Mouse (Mus musculus) cerebellum, adult 2 months (tissue): ENCODE results near the gene Ddx60. TPM values are rescaled to one million over a fixed set of nuclear protein-coding genes. Genes with fewer than 3 reads are reported as not detected.

ENCODE experiments used
- DNase-seq, 2 experiments: peaks; one replicate each; pipeline ENCODE4 v3.0.0; 2021
- H3K27ac ChIP-seq: fragments of 200-500 bp; 2 replicates; pipeline ENCODE4 v1.5.1; 2012; ENCODE audit warnings: low read length, control low read depth, inconsistent platforms; ENCODE audit not compliant: insufficient read depth
- H3K27me3 ChIP-seq: fragments of 200-500 bp; 2 replicates; pipeline ENCODE4 v1.6.1; 2012; ENCODE audit warnings: inconsistent platforms, mild to moderate bottlenecking, low read length, moderate library complexity; ENCODE audit not compliant: control insufficient read depth, insufficient read depth
- H3K4me1 ChIP-seq: fragments of 200-500 bp; 2 replicates; pipeline ENCODE4 v1.6.1; 2011; ENCODE audit warnings: low read length; ENCODE audit not compliant: control insufficient read depth, insufficient read depth
- H3K4me3 ChIP-seq: fragments of 200-500 bp; replicated peaks from 2 replicates; pipeline ENCODE3; 2011; ENCODE audit warnings: mild to moderate bottlenecking, low read depth, low read length, control low read depth; ENCODE audit not compliant: insufficient read depth
- CTCF ChIP-seq: fragments of 200-500 bp; IDR thresholded peaks from 2 replicates; pipeline ENCODE4 v1.5.1; 2011; ENCODE audit warnings: low read depth, mild to moderate bottlenecking, control low read depth, low read length, moderate library complexity, borderline replicate concordance; ENCODE audit not compliant: insufficient read depth
- POLR2A ChIP-seq: fragments of 200-500 bp; IDR thresholded peaks from 2 replicates; pipeline ENCODE4 v1.6.1; 2011; ENCODE audit warnings: low read length, control low read depth, borderline replicate concordance; ENCODE audit not compliant: insufficient read depth
- WGBS: fragments of 180-500 bp; shearing (Covaris S2); methylation state at CpG from one replicate; pipeline ENCODE4 v1.1.7; 2018; 5-methylcytosine and 5-hydroxymethylcytosine counted together
- polyA plus RNA-seq: library from polyadenylated mRNA; depleted of rRNA; stranded (reverse); fragments of >200 nt; gene quantifications from 2 replicates; pipeline ENCODE4 v1.2.3, GENCODE M21; 2012

Ddx60 gene
- polyA plus RNA-seq, 1 experiment, result 0.20 TPM

DNA sequence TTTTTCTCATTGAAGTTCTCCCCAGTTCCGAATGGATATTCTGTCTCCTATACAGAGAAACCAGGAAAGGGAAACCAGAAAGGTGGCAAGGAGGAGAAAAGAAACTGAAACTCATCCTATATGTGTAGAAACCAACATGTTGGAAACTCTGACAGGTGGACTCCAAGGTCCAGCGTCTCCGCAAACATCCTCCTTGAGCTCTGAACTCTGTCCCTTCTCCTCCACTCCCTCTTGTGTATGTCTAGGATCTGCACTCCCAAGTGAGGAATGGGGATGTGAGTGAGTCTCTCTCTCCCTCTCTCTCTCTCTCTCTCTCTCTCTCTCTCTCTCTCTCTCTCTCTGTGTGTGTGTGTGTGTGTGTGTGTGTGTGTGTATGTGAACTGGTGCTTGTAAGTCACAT is 18.6 kb upstream of the Ddx60 start:
- TF ChIP-seq POLR2A (no peak), CTCF (no peak)
- Histone ChIP-seq H3K27me3 (no peaks in the 10 kb centered on the region; the same call in 1 of the 2 replicates), H3K27ac (no peak overlapping the region), H3K4me1 (no peaks in the 10 kb centered on the region), H3K4me3 (no peak overlapping the region)
- no peak for DNase-seq
- WGBS, result 88% methylated on average over 3 of the region's 3 CpGs

- H3K27ac ChIP-seq, result no peak overlapping the region
- H3K4me1 ChIP-seq, result no peaks in the 10 kb centered on the region
- no peaks in the 10 kb centered on the region; the same call in 1 of the 2 replicates for H3K27me3 ChIP-seq
- TF ChIP-seq POLR2A, result no peak
- TF ChIP-seq CTCF, result no peak
- DNase-seq, result no peak
- 88% methylated on average over 5 of the region's 5 CpGs for WGBS
- no peak overlapping the region for H3K4me3 ChIP-seq
Observed at GRCm38 (mm10) chr8:61912817-61913216, 15.1 kb upstream of the Ddx60 start.

- DNase-seq, result no peak
- no peaks in the 10 kb centered on the region for H3K27me3 ChIP-seq
- TF ChIP-seq POLR2A, result no peak
- TF ChIP-seq CTCF, result no peak
- WGBS, result 89% methylated on average over 9 of the region's 9 CpGs
- no peaks in the 10 kb centered on the region for H3K4me1 ChIP-seq
- H3K4me3 ChIP-seq, result no peak overlapping the region
- no peak overlapping the region for H3K27ac ChIP-seq
Observed at GRCm38 (mm10) chr8:61913957-61914356, 13.9 kb upstream of the Ddx60 start.

GRCm38 (mm10) chr8:61917287-61917686 is 10.6 kb upstream of the Ddx60 start:
- TF ChIP-seq CTCF, result no peak
- no peak for TF ChIP-seq POLR2A
- Histone ChIP-seq H3K4me3 (no peak overlapping the region), H3K27me3 (no peaks in the 10 kb centered on the region), H3K4me1 (no peaks in the 10 kb centered on the region), H3K27ac (no peak overlapping the region)
- WGBS, result 76% methylated on average over 4 of the region's 4 CpGs
- DNase-seq, result no peak

GRCm38 (mm10) chr8:61919145-61919788 is 8.6 kb upstream of the Ddx60 start:
- H3K4me3 ChIP-seq, result no peak overlapping the region
- H3K27me3 ChIP-seq, result no peaks in the 10 kb centered on the region
- DNase-seq, result no peak
- 95% methylated on average over 2 of the region's 2 CpGs for WGBS
- H3K27ac ChIP-seq, result no peak overlapping the region
- H3K4me1 ChIP-seq, result no peaks in the 10 kb centered on the region
- no peak for TF ChIP-seq POLR2A
- TF ChIP-seq CTCF, result no peak

DNA sequence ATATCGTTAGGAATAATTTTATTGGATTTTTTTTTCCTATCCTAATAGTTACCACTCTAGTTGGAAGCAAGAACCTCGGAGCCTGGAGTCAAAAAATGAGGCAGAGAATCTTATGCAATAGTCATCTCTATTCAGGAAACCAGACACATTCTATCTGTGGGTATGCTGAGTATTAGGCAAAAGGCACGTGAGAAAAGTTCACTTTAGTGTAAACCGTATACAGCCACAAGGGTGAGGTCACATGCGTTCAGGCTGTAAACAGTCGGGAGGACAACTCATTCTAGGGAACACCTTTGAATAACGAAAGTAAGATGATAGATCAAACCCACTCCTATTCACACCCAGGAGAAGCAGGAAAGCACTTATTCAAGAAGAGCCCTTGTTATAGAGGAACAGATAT is 7.5 kb upstream of the Ddx60 start:
- Histone ChIP-seq H3K4me1 (no peaks in the 10 kb centered on the region), H3K27me3 (no peaks in the 10 kb centered on the region), H3K27ac (no peak overlapping the region), H3K4me3 (no peak overlapping the region)
- DNase-seq, result no peak
- 79% methylated on average over 7 of the region's 7 CpGs for WGBS
- TF ChIP-seq POLR2A (no peak), CTCF (no peak)

- no peaks in the 10 kb centered on the region for H3K27me3 ChIP-seq
- H3K27ac ChIP-seq, result no peak overlapping the region
- H3K4me1 ChIP-seq, result no peaks in the 10 kb centered on the region
- TF ChIP-seq POLR2A (no peak), CTCF (no peak)
- H3K4me3 ChIP-seq, result no peak overlapping the region
- WGBS, result 80% methylated on average over 10 of the region's 10 CpGs
- DNase-seq, result no peak
Observed at GRCm38 (mm10) chr8:61921454-61922054, 6.3 kb upstream of the Ddx60 start.

GRCm38 (mm10) chr8:61924518-61924917 is 3.4 kb upstream of the Ddx60 start:
- Histone ChIP-seq H3K27me3 (no peaks in the 10 kb centered on the region), H3K4me1 (no peaks in the 10 kb centered on the region), H3K4me3 (no peak overlapping the region), H3K27ac (no peak overlapping the region)
- no peak for DNase-seq
- TF ChIP-seq POLR2A, result no peak
- WGBS, result 92% methylated on average over 1 of the region's 1 CpGs
